In the genomic region with DNA sequence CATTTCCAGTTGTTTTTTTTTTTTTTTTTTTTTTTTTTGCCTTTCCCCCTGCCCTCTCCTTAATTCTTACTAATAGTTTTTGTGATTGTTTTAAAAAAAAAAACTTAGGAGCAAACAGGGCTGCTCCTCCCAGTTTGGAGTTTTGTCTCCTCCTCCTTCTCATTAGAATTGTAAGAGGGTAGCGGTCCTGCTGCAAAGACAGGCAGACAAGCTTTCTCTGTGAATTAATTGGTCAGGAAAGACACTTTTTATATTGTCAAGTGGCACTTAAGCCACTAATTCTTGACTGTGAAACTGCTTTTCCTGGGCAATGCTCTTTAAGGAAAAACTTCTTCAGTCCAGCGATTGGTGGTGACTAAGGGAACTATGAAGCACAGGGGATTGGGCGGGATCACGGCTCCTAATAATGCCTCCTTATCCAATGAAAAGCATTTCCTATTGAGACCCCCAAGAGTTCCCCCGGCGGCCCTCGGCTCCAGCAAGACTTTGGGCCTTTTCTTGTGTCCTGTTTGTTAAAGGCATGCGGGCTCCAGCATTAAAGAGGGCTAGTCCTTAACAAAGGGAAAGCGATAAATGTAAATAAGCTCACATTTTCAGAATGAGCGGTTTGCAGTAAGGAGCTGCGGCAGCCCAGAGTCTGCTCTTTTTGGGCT, we compare ENCODE assay signal across 8 mouse cellular contexts. TPM values are rescaled to one million over a fixed set of nuclear protein-coding genes. Genes with fewer than 3 reads are reported as not detected.
A peak's percentile ranks its signal among the peaks of the same experiment; 100 is the strongest.
DNase-seq lines count a peak whose midpoint lies in the region; ATAC-seq and TF ChIP-seq lines count a peak whose summit lies in the region.

A gene (plus strand): TSS at position 451 of the 653 bp plus-strand sequence.

- TF ChIP-seq CTCF in lung, embryonic 14.5 days (IDR thresholded peaks at IDR 0.05; ENCODE audit: low read depth), result no peak

- peak; percentile 98 for ATAC-seq in lung, embryonic 14.5 days (ENCODE audit: insufficient read depth)
- ATAC-seq in neural tube, embryonic 14.5 days (ENCODE audit: low read depth), result peak; percentile 95

- H3K9ac ChIP-seq in lung, embryonic 14.5 days, result peak within 1 kb of the TSS; percentile 56
- peak within 1 kb of the TSS; percentile 37; the same call in 1 of the 2 replicates for H3K9ac ChIP-seq in neural tube, embryonic 14.5 days (replicated peaks; ENCODE audit: low read depth, low read length)

- no peaks in the 10 kb centered on the region for H3K36me3 ChIP-seq in lung, embryonic 14.5 days (ENCODE audit: insufficient read depth)
- no peaks in the 10 kb centered on the region for H3K36me3 ChIP-seq in neural tube, embryonic 14.5 days (ENCODE audit: control insufficient read depth, insufficient read depth, low read length)

- no peaks in the 10 kb centered on the region for H3K9me3 ChIP-seq in lung, embryonic 14.5 days (ENCODE audit: low read depth, low read length)
- H3K9me3 ChIP-seq in neural tube, embryonic 14.5 days (ENCODE audit: control insufficient read depth, low read length), result no peaks in the 10 kb centered on the region

- H3K4me2 ChIP-seq in lung, embryonic 14.5 days, result peak within 1 kb of the TSS; percentile 50
- H3K4me2 ChIP-seq in neural tube, embryonic 14.5 days (ENCODE audit: low read depth, low read length), result peak within 1 kb of the TSS; percentile 41

- DNase-seq in right cerebral cortex, postnatal 10 days (ENCODE audit: low spot score in 2 of 2), result peak; percentile 21 to 22
- no peak for DNase-seq in right cerebral cortex, adult 18-20 months
- DNase-seq in embryo, embryonic 11 days, result peak; percentile 83
- peak; percentile 25 for DNase-seq in heart, adult 8-10 months (ENCODE audit: low spot score)
- peak; percentile 2 to 4 for DNase-seq in kidney, adult 8-10 months
- peak; percentile 83 for DNase-seq in lung, embryonic 14.5 days
- DNase-seq in cerebellum, adult 11 months, result no peak

- 11% methylated on average over 11 of the region's 11 CpGs for WGBS in lung, embryonic 14.5 days
- 12% methylated on average over 11 of the region's 11 CpGs for WGBS in neural tube, embryonic 14.5 days

- H3K4me3 ChIP-seq in lung, embryonic 14.5 days (ENCODE audit: low read depth, low read length), result peak within 1 kb of the TSS; percentile 32
- peak within 1 kb of the TSS; percentile 38 for H3K4me3 ChIP-seq in neural tube, embryonic 14.5 days (ENCODE audit: low read depth, low read length)

- no peaks in the 10 kb centered on the region for H3K27me3 ChIP-seq in lung, embryonic 14.5 days (ENCODE audit: insufficient read depth, low read length)
- no peaks in the 10 kb centered on the region for H3K27me3 ChIP-seq in neural tube, embryonic 14.5 days (ENCODE audit: control insufficient read depth, insufficient read depth, low read length)

- H3K4me1 ChIP-seq in lung, embryonic 14.5 days (ENCODE audit: insufficient read depth), result no peaks in the 10 kb centered on the region
- H3K4me1 ChIP-seq in neural tube, embryonic 14.5 days (ENCODE audit: control insufficient read depth, insufficient read depth, low read length), result no peaks in the 10 kb centered on the region

- H3K27ac ChIP-seq in lung, embryonic 14.5 days (ENCODE audit: low read depth), result peak within 1 kb of the TSS; percentile 52
- peak within 1 kb of the TSS; percentile 40; the same call in 1 of the 2 replicates for H3K27ac ChIP-seq in neural tube, embryonic 14.5 days (ENCODE audit: low read depth, low read length)

RNA-seq across cellular contexts. Expression of the gene that starts here (rescaled TPM):
- total RNA-seq in heart, adult 8-10 months (2022), result under 1 TPM; 0.46 to 0.91 (median 0.74) TPM
- polyA plus RNA-seq in lung, embryonic 14.5 days (2014; fragmentation: Nextera tagmentation; extraction: Ambion mirVana), result 19.1 and 19.3 TPM in 2 replicates
- polyA plus RNA-seq in neural tube, embryonic 14.5 days (2014; fragmentation: Nextera tagmentation; extraction: Ambion mirVana), result 6.1 and 10.4 TPM in 2 replicates

Comparison
In these comparisons a context has a peak if more than half of its experiments do, and no peak if none do; other contexts are left out.
1. DNase-seq: peak in right cerebral cortex, postnatal 10 days (2 of 2), embryo, embryonic 11 days (single experiment), kidney, adult 8-10 months (2 of 2) and lung, embryonic 14.5 days (single experiment); none in right cerebral cortex, adult 18-20 months (single experiment) and cerebellum, adult 11 months (single experiment).
2. Peak in DNase-seq in heart, adult 8-10 months; RNA of the gene not detected or under 1 TPM.